Mouse (Mus musculus) spleen, adult 18-20 months (tissue): Measurements from ENCODE around the gene Olfr645.

ENCODE experiments used
- DNase-seq, 2 experiments: peaks; one replicate each; pipeline ENCODE4 v3.0.0; 2022; ENCODE audit warnings: mixed read lengths in 2 of 2

The Olfr645 gene

DNA sequence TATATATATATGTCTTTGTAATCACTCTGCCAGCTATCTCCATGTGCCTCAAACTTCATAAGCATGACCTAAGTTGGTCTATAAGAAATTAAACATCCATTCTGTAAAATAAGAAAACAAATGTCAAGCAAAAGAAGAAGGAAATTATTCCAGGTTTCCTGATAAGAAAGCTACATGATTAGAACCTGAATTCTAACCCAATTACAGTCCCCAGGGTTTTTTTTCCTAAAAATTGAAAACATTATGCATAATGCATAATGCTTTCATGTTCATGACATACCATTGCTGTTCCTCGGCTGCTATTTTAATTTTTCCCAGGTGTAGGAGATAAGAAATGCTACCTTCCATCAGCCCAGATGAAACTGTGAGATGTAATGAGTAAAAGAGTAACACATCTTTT lies at the start of gene Olfr645:
Olfr645 (minus strand) TSS at position 101 of the 400 bp plus-strand sequence.
- DNase-seq = no peak

DNA sequence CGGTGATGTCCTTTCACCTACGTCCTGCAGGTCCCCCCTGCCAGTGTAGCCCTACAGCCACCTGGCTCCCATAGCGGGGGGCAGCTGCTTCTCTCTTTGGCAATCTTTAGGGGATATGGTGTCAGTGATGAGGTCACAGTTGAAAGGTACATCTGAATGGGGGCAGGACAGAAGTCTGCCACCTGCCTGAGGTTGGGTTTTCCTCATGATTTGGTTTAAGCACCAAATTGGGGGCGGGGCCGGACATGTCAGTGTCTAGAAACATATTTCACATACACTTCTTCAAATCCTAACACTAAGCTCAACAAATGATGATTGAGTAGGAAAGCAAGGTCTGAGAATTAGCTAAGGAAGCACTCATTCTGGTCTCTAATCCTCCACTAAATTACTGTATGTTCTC lies 44.5 kb upstream of the Olfr645 start, which contains the start of gene Ubqln5:
Ubqln5 (minus strand) TSS at position 101 of the 400 bp plus-strand sequence.
- no peak for DNase-seq

DNA sequence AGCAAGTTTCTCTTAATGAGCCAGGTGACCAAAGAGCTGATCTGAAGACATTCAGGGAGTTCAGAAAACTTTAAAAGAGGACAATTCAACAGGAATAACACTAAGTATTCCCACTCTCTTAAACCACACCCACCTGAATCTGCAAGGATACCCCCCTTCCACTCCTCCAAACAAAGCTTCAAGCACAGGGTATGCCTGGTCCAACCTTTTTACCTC lies 19.4 kb upstream of the Olfr645 start, which contains the start of gene Olfr646:
Olfr646 (plus strand) TSS at position 117 of the 216 bp plus-strand sequence.
- no peak for DNase-seq

DNA sequence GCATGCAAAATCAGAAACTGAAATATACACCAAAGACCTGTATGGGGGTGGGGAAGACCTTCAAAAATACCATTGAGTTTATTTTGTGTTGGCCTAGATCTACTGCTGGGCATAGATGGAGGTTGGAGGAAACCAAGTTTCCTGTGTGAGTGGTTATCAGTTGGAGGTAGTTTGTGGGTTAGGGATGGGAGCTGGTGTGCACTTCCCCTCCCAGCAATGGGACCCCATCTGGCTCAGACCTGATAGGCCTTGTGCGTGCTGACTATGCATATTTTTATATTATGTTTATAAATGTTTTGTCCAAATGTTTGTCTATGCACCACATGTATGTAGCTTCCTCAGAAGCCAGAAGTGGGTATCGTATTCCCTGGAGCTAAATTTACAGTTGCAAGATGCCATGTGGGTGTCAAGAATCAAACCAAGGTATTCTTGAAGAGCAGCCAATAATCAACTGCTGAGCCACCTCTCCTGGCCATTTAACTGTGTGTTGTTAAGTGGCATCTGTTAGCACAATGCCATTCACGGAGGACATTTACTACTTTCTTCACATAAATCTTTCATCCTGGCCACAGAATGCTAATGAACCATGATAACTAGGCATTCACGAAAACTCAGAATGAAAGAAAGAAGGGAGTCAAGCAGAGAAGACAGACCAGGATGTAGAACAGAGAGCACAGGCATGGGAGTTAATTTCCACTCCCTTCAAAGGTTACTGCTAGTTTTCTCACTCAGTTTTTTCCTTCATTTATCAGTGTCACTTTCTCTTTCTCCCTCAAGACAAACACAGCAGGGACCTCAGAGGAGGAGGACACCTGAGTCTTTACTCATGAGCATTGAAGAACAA lies 18.9 kb upstream of the Olfr645 start:
- no peak for DNase-seq

DNA sequence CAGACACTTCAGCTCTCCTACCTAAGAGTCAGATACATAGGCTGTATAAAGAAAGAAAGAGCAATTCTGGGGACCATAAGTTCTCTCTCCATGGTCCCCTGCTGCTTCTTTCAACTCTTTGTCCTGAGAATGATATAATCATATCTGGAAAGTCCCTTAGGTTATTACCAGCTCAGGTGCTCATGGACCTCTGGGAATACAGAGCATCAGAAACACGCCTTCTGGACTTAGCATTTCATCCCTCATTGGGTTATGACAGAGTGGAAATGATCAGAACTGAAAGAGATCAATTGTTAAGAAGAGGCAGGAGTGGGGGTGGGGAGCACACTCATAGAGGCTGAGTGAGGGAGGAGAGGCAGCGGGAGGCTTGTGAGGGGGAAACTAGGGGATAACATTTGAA lies 13.5 kb downstream of the Olfr645 start, which contains the start of gene Olfr644:
Olfr644 (minus strand) TSS at position 101 of the 400 bp plus-strand sequence.
- no peak for DNase-seq

DNA sequence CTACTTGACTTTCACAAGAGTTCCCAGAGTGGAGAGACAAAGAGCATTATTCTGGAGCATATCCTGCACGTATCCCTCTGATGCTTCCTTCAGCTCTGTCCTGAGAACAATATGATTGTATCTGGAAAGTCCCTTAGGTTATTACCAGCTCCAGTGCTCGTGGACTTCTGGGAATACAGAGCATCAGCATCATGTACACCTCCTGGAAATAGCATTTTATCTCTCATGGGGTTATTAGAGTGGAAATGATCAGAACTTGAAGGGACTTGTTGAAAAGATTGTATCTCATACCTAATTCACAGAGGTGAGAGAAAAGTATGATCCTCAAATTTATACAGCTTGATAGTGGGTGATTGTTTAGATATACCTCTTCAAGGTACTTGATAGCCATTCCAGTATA lies 23.9 kb downstream of the Olfr645 start, which contains the start of gene 4930516K23Rik:
4930516K23Rik (minus strand) TSS at position 101 of the 400 bp plus-strand sequence.
- no peak for DNase-seq

DNA sequence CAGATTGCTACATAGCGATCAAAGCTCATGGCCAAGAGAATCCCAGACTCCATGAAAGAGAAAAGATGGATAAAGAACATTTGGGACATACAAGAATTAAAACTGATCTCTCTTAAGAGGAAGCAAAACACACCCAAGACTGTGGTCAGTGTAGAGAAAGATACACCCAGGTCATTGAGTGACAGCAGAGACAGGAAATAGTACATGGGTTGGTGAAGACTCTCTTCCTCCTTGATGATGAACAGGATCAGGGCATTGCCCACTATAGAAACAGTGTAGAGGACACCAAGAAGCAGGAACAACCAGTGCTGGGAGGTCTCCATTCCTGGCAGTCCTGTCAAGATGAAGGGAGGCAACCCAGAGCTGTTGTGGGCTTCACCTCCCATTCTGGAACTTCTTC lies 26.1 kb downstream of the Olfr645 start:
- no peak for DNase-seq

DNA sequence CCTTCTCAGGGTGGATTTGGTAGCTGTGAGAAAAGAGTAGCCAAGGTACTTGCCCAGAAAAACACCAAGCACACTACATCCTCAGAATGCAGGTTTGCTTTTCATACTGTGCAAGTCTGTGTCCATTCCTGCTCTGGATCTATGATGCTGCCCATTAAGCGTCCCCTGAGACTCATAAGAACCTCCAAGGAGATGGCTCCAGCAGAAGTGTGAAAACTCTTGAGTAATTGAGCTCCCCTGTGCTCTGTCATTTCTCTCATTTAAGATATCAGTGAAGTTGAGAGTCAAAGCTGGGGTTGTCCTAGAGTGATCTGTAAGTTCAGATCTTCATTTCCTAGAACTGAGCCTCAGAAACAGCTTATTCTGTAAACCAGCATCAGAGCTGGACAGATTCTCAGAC lies 32.7 kb downstream of the Olfr645 start, which contains the start of gene Olfr642:
Olfr642 (minus strand) TSS at position 101 of the 400 bp plus-strand sequence.
- no peak for DNase-seq

DNA sequence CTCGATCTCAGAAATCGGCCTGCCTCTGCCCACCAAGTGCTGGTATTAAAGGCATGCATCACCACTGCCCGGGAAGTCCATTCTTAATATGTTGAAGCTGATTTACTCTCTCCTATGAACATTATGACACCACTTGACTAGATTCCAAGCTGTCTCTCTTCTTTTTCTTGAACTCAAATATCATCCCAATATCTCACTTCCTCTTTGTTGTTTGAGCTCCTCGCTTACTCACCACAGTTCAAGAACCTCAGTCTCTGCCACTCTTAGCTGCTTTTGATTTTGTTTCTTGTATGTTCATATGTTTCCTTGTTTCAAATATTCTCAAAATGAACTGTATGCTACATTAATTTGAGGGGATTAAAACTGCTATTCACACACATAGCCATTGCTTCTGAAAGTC lies 34.5 kb downstream of the Olfr645 start:
- DNase-seq = no peak

DNA sequence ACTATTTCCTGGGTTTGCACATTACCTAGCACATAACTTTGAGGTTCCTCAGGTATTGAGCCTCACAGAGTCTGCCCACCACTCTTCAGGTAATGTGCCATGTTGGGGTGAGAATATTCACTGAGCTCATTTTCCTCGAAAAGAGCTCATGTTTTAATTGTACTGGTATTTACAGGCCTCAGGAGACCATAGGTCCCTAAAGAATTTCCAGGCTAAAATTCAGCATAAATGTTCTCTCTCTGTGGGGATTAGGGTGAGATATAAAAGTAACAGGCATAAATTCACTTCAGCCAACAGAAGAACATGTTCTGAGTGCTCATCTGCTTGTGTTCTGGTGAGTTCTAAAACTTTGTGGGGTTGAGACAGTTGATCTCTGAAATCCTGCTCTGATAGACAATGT lies 50.1 kb downstream of the Olfr645 start, which contains the start of gene Olfr641:
Olfr641 (plus strand) TSS at position 301 of the 400 bp plus-strand sequence.
- no peak for DNase-seq
